Mouse (Mus musculus): ENCODE measurements around the gene Ankrd9. TPM values are rescaled to one million over a fixed set of nuclear protein-coding genes. Genes with fewer than 3 reads are reported as not detected.

Ankrd9 gene
- polyA plus RNA-seq, 1 experiment from 2014 or later, result 25.1 TPM

GRCm38 (mm10) chr12:110975385-110975784 lies 3.5 kb downstream of the Ankrd9 start:
- no peak overlapping the region for H3K9ac ChIP-seq (ENCODE audit: low read length)
- H3K4me3 ChIP-seq (ENCODE audit: low read depth, low read length), result no peak overlapping the region
- no peak for ATAC-seq (ENCODE audit: low FRiP score, low TSS enrichment)
- no peaks in the 10 kb centered on the region for H3K27me3 ChIP-seq (ENCODE audit: control insufficient read depth, insufficient read depth, low read length)
- WGBS, result 90% methylated on average over 5 of the region's 5 CpGs
- 0 out of 2 replicates have a peak, but pooled peaks cover 4% of the 10 kb centered on the region for H3K4me1 ChIP-seq (replicated peaks; ENCODE audit: control insufficient read depth, insufficient read depth)
- DNase-seq (ENCODE audit: low spot score), result no peak
- no peak overlapping the region for H3K4me2 ChIP-seq (replicated peaks; ENCODE audit: low read depth)
- H3K36me3 ChIP-seq (ENCODE audit: control insufficient read depth, insufficient read depth, low read length), result peaks cover 2% of the 10 kb centered on the region; the same call in 1 of the 2 replicates
- H3K9me3 ChIP-seq (ENCODE audit: control insufficient read depth, low read length), result no peaks in the 10 kb centered on the region
- TF ChIP-seq EP300 (optimal IDR thresholded peaks at IDR 0.05) (no peak), CTCF (IDR thresholded peaks at IDR 0.05; ENCODE audit: low read depth) (no peak)
- no peak overlapping the region for H3K27ac ChIP-seq (replicated peaks)

- WGBS, result 84% methylated on average over 6 of the region's 6 CpGs
- Histone ChIP-seq H3K4me1 (replicated peaks; ENCODE audit: control insufficient read depth, insufficient read depth) (0 out of 2 replicates have a peak, but pooled peaks cover 4% of the 10 kb centered on the region), H3K36me3 (ENCODE audit: control insufficient read depth, insufficient read depth, low read length) (peaks cover 2% of the 10 kb centered on the region; the same call in 1 of the 2 replicates), H3K9ac (ENCODE audit: low read length) (no peak overlapping the region), H3K9me3 (ENCODE audit: control insufficient read depth, low read length) (no peaks in the 10 kb centered on the region), H3K27me3 (ENCODE audit: control insufficient read depth, insufficient read depth, low read length) (no peaks in the 10 kb centered on the region), H3K4me2 (replicated peaks; ENCODE audit: low read depth) (no peak overlapping the region), H3K4me3 (ENCODE audit: low read depth, low read length) (no peak overlapping the region), H3K27ac (replicated peaks) (no peak overlapping the region)
- DNase-seq (ENCODE audit: low spot score), result no peak
- ATAC-seq (ENCODE audit: low FRiP score, low TSS enrichment), result no peak
- TF ChIP-seq EP300 (optimal IDR thresholded peaks at IDR 0.05) (no peak), CTCF (IDR thresholded peaks at IDR 0.05; ENCODE audit: low read depth) (no peak)
These were observed 4.1 kb downstream of the Ankrd9 start for GRCm38 (mm10) chr12:110974726-110975125.

- TF ChIP-seq CTCF (IDR thresholded peaks at IDR 0.05; ENCODE audit: low read depth), result no peak
- Histone ChIP-seq H3K27ac (replicated peaks) (no peak overlapping the region), H3K4me3 (ENCODE audit: low read depth, low read length) (no peak overlapping the region), H3K9me3 (ENCODE audit: control insufficient read depth, low read length) (no peaks in the 10 kb centered on the region), H3K4me2 (replicated peaks; ENCODE audit: low read depth) (no peak overlapping the region), H3K36me3 (ENCODE audit: control insufficient read depth, insufficient read depth, low read length) (peaks cover 5% of the 10 kb centered on the region), H3K27me3 (ENCODE audit: control insufficient read depth, insufficient read depth, low read length) (no peaks in the 10 kb centered on the region), H3K4me1 (replicated peaks; ENCODE audit: control insufficient read depth, insufficient read depth) (0 out of 2 replicates have a peak, but pooled peaks cover 4% of the 10 kb centered on the region), H3K9ac (ENCODE audit: low read length) (no peak overlapping the region)
- 92% methylated on average over 7 of the region's 7 CpGs for WGBS
- ATAC-seq (ENCODE audit: low FRiP score, low TSS enrichment), result no peak
- no peak for DNase-seq (ENCODE audit: low spot score)
These were observed 4.5 kb downstream of the Ankrd9 start for GRCm38 (mm10) chr12:110974295-110974694.

GRCm38 (mm10) chr12:110973829-110974228 lies 5.0 kb downstream of the Ankrd9 start:
- no peak for ATAC-seq (ENCODE audit: low FRiP score, low TSS enrichment)
- Histone ChIP-seq H3K4me3 (ENCODE audit: low read depth, low read length) (no peak overlapping the region), H3K27me3 (ENCODE audit: control insufficient read depth, insufficient read depth, low read length) (no peaks in the 10 kb centered on the region), H3K27ac (replicated peaks) (no peak overlapping the region), H3K36me3 (ENCODE audit: control insufficient read depth, insufficient read depth, low read length) (peaks cover 8% of the 10 kb centered on the region), H3K9ac (ENCODE audit: low read length) (no peak overlapping the region), H3K4me2 (replicated peaks; ENCODE audit: low read depth) (no peak overlapping the region), H3K9me3 (ENCODE audit: control insufficient read depth, low read length) (no peaks in the 10 kb centered on the region), H3K4me1 (replicated peaks; ENCODE audit: control insufficient read depth, insufficient read depth) (0 out of 2 replicates have a peak, but pooled peaks cover 4% of the 10 kb centered on the region)
- TF ChIP-seq CTCF (IDR thresholded peaks at IDR 0.05; ENCODE audit: low read depth) (no peak), EP300 (optimal IDR thresholded peaks at IDR 0.05) (no peak)
- 81% methylated on average over 4 of the region's 4 CpGs for WGBS
- no peak for DNase-seq (ENCODE audit: low spot score)

GRCm38 (mm10) chr12:110971972-110972371 lies 6.9 kb downstream of the Ankrd9 start:
- no peak overlapping the region for H3K4me3 ChIP-seq (ENCODE audit: low read depth, low read length)
- no peak overlapping the region for H3K9ac ChIP-seq (ENCODE audit: low read length)
- no peak for ATAC-seq (ENCODE audit: low FRiP score, low TSS enrichment)
- H3K9me3 ChIP-seq (ENCODE audit: control insufficient read depth, low read length), result no peaks in the 10 kb centered on the region
- H3K4me2 ChIP-seq (replicated peaks; ENCODE audit: low read depth), result no peak overlapping the region
- H3K27ac ChIP-seq (replicated peaks), result no peak overlapping the region
- H3K36me3 ChIP-seq (ENCODE audit: control insufficient read depth, insufficient read depth, low read length), result peaks cover 10% of the 10 kb centered on the region
- WGBS, result 89% methylated on average over 5 of the region's 5 CpGs
- DNase-seq (ENCODE audit: low spot score), result no peak
- H3K27me3 ChIP-seq (ENCODE audit: control insufficient read depth, insufficient read depth, low read length), result no peaks in the 10 kb centered on the region
- TF ChIP-seq CTCF (IDR thresholded peaks at IDR 0.05; ENCODE audit: low read depth) (no peak), EP300 (optimal IDR thresholded peaks at IDR 0.05) (no peak)
- H3K4me1 ChIP-seq (replicated peaks; ENCODE audit: control insufficient read depth, insufficient read depth), result no peaks in the 10 kb centered on the region

GRCm38 (mm10) chr12:110970408-110970807 lies 8.4 kb downstream of the Ankrd9 start:
- no peaks in the 10 kb centered on the region for H3K4me1 ChIP-seq (replicated peaks; ENCODE audit: control insufficient read depth, insufficient read depth)
- H3K9me3 ChIP-seq (ENCODE audit: control insufficient read depth, low read length), result no peaks in the 10 kb centered on the region
- no peak overlapping the region for H3K4me2 ChIP-seq (replicated peaks; ENCODE audit: low read depth)
- no peak overlapping the region for H3K9ac ChIP-seq (ENCODE audit: low read length)
- H3K36me3 ChIP-seq (ENCODE audit: control insufficient read depth, insufficient read depth, low read length), result peaks cover 10% of the 10 kb centered on the region
- no peaks in the 10 kb centered on the region for H3K27me3 ChIP-seq (ENCODE audit: control insufficient read depth, insufficient read depth, low read length)
- H3K4me3 ChIP-seq (ENCODE audit: low read depth, low read length), result no peak overlapping the region
- H3K27ac ChIP-seq (replicated peaks), result no peak overlapping the region
- no peak for ATAC-seq (ENCODE audit: low FRiP score, low TSS enrichment)
- TF ChIP-seq EP300 (optimal IDR thresholded peaks at IDR 0.05) (no peak), CTCF (IDR thresholded peaks at IDR 0.05; ENCODE audit: low read depth) (no peak)
- no peak for DNase-seq (ENCODE audit: low spot score)
- WGBS, result 93% methylated on average over 5 of the region's 5 CpGs

All from stomach, postnatal 0 days (tissue).